Mouse (Mus musculus) liver, adult 2 months (tissue): ENCODE measurements around the gene Cacna1c. TPM values are rescaled to one million over a fixed set of nuclear protein-coding genes. Genes with fewer than 3 reads are reported as not detected.

ENCODE experiments used
- DNase-seq: peaks from one replicate; pipeline ENCODE4 v3.0.0-alpha.2; 2011; ENCODE audit warnings: low read depth, low spot score; ENCODE audit errors: extremely low read depth
- H3K27ac ChIP-seq: fragments of 200-500 bp; replicated peaks from 2 replicates; pipeline ENCODE4 v1.5.1; 2012; ENCODE audit warnings: low read depth, mild to moderate bottlenecking, control low read depth, inconsistent platforms, low read length; ENCODE audit not compliant: insufficient read depth
- H3K27me3 ChIP-seq: fragments of 200-500 bp; 2 replicates; pipeline ENCODE4 v1.6.1; 2012; ENCODE audit warnings: mild to moderate bottlenecking, moderate library complexity, low read length, inconsistent platforms; ENCODE audit not compliant: control insufficient read depth, insufficient read depth
- H3K36me3 ChIP-seq: fragments of 200-500 bp; 2 replicates; pipeline ENCODE4 v1.6.1; 2012; ENCODE audit warnings: low read length, inconsistent platforms; ENCODE audit not compliant: control insufficient read depth, insufficient read depth
- H3K4me1 ChIP-seq: fragments of 200-500 bp; 2 replicates; pipeline ENCODE4 v1.6.1; 2011; ENCODE audit warnings: low read length; ENCODE audit not compliant: control insufficient read depth, insufficient read depth
- H3K4me3 ChIP-seq: fragments of 200-500 bp; 2 replicates; pipeline ENCODE4 v1.5.1; 2011; ENCODE audit warnings: low read depth, mild to moderate bottlenecking, control low read depth, low read length, moderate library complexity; ENCODE audit not compliant: insufficient read depth
- H3K79me2 ChIP-seq: fragments of 200-500 bp; 2 replicates; pipeline ENCODE4 v1.6.1; 2012; ENCODE audit warnings: inconsistent platforms, mild to moderate bottlenecking, low read length, moderate library complexity; ENCODE audit not compliant: control insufficient read depth, insufficient read depth
- H3K9ac ChIP-seq: fragments of 200-500 bp; 2 replicates; pipeline ENCODE4 v1.6.1; 2012; ENCODE audit warnings: low read depth, mild to moderate bottlenecking, control low read depth, inconsistent platforms, low read length
- CTCF ChIP-seq: fragments of 200-500 bp; IDR thresholded peaks from 2 replicates; pipeline ENCODE4 v1.5.1; 2011; ENCODE audit warnings: low read depth, low read length, control low read depth
- POLR2A ChIP-seq: fragments of 200-500 bp; IDR thresholded peaks from 2 replicates; pipeline ENCODE4 v1.6.1; 2011; ENCODE audit warnings: low read length, control low read depth; ENCODE audit not compliant: insufficient read depth; ENCODE audit errors: extremely low read depth
- WGBS: fragments of 180-500 bp; shearing (Covaris S2); methylation state at CpG from one replicate; pipeline ENCODE4 v1.1.7; 2018; 5-methylcytosine and 5-hydroxymethylcytosine counted together
- polyA plus RNA-seq: library from polyadenylated mRNA; depleted of rRNA; stranded (reverse); fragments of >200 nt; gene quantifications from 2 replicates; pipeline ENCODE4 v1.2.3, GENCODE M21; 2012
- total RNA-seq: library from RNA; depleted of rRNA; stranded (reverse); fragments of >200 nt; gene quantifications from 2 replicates; pipeline ENCODE4 v1.2.3, GENCODE M21; 2014

The Cacna1c gene
- total and polyA plus RNA-seq, 2 experiments: 0.09 to 0.18 TPM

DNA sequence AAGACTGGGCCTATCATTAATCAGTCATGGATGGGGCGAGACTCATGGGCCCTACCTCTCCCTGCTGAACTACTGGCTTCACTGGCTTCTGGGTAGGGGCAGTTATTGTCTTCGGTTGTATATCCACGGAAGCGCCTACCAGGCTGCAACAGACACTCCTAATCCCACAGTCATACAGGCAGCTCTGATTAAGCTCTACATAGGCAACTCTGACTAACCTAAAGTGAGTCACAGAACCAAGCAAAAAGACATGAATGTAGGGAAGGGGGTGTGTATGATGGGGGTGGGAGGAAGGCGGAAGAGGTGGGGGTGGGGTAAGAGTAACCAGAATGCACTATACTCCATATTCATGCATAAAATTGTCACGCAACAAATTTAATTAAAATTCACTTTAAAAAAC lies 518.9 kb downstream of the Cacna1c start:
- Histone ChIP-seq H3K4me3 (no peak overlapping the region), H3K27me3 (no peaks in the 10 kb centered on the region), H3K4me1 (no peaks in the 10 kb centered on the region), H3K27ac (no peak overlapping the region), H3K79me2 (no peaks in the 10 kb centered on the region), H3K9ac (no peak overlapping the region), H3K36me3 (no peaks in the 10 kb centered on the region)
- 96% methylated on average over 6 of the region's 6 CpGs for WGBS
- TF ChIP-seq CTCF (no peak), POLR2A (no peak)
- DNase-seq: no peak

DNA sequence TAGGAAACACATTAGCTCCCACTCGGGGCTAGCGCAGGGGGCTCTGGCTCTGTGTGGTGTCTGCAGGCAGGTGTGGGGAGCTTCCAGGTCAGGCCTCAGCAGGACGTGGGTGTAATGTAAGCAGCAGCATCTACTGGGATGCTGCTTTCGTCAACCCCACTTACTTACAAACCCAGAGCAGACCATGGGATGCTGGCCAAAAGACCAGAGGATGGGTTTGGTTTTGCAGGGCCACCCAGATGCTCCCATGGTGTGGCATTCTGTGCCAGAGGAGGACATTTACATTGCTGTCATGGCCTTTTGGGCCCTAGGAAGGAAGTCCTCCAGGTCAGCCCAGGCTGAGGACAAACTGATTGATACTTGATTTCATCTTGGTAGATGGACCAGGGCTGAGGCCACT lies 521.4 kb downstream of the Cacna1c start:
- TF ChIP-seq CTCF (no peak), POLR2A (no peak)
- 87% methylated on average over 4 of the region's 4 CpGs for WGBS

DNA sequence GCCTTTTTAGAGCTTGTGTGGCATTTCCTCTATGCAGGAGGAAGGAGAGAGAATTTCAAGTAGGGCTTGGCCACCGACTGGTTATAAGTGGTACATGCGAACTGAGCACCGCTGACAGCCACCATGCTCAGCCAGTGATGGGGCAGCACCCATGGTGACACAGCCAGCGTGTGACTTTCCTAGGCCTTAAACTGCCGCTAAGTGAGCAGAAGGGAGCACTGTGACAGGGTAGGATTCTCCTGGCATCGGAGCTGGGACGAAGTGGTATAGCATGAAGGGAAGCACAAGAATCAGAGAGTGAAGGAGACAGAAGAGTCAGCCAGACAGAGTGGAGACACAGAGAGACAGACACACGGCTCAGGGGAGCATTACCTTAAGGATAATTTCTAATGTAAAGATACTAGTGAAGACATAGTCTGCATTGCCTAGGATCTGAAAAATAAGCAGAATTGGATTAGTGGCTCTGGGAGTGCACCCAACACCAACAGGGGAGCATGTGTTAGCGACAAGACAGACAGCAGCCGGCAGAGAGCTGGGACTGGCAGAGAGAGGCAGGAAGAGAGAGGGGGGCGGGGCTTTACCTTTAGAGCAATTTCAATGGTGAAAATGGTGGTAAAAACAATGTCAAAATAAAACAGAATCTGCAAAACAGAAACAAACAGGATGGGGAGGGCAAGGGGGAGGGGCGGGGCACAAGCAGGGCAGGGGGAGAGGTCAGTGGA lies 522.1 kb downstream of the Cacna1c start:
- DNase-seq: no peak
- no peaks in the 10 kb centered on the region for H3K36me3 ChIP-seq
- H3K27ac ChIP-seq: no peak overlapping the region
- H3K4me1 ChIP-seq: no peaks in the 10 kb centered on the region
- WGBS: 89% methylated on average over 12 of the region's 12 CpGs
- no peak overlapping the region for H3K9ac ChIP-seq
- no peaks in the 10 kb centered on the region for H3K79me2 ChIP-seq
- no peak overlapping the region for H3K4me3 ChIP-seq
- TF ChIP-seq CTCF (no peak), POLR2A (no peak)
- no peaks in the 10 kb centered on the region for H3K27me3 ChIP-seq

More for the DNA sequence above, 521.4 kb downstream of the Cacna1c start:
- H3K4me3 ChIP-seq: no peak overlapping the region
- no peaks in the 10 kb centered on the region for H3K79me2 ChIP-seq
- H3K36me3 ChIP-seq: no peaks in the 10 kb centered on the region
- no peaks in the 10 kb centered on the region for H3K4me1 ChIP-seq
- H3K27me3 ChIP-seq: no peaks in the 10 kb centered on the region
- no peak for DNase-seq
- H3K27ac ChIP-seq: no peak overlapping the region
- no peak overlapping the region for H3K9ac ChIP-seq

GRCm38 (mm10) chr6:118653331-118653730 lies 542.9 kb downstream of the Cacna1c start:
- WGBS: 53% methylated on average over 4 of the region's 4 CpGs
- Histone ChIP-seq H3K9ac (no peak overlapping the region), H3K27me3 (no peaks in the 10 kb centered on the region), H3K4me3 (no peak overlapping the region), H3K36me3 (no peaks in the 10 kb centered on the region), H3K79me2 (no peaks in the 10 kb centered on the region), H3K27ac (no peak overlapping the region), H3K4me1 (no peaks in the 10 kb centered on the region)
- no peak for DNase-seq
- no peak for TF ChIP-seq CTCF
- TF ChIP-seq POLR2A: no peak

GRCm38 (mm10) chr6:118649121-118649783 lies 547.0 kb downstream of the Cacna1c start:
- Histone ChIP-seq H3K36me3 (no peaks in the 10 kb centered on the region), H3K79me2 (no peaks in the 10 kb centered on the region), H3K4me3 (no peak overlapping the region), H3K4me1 (no peaks in the 10 kb centered on the region), H3K9ac (no peak overlapping the region), H3K27me3 (no peaks in the 10 kb centered on the region), H3K27ac (no peak overlapping the region)
- TF ChIP-seq POLR2A: no peak
- no peak for TF ChIP-seq CTCF
- WGBS: 93% methylated on average over 6 of the region's 6 CpGs
- no peak for DNase-seq
